Mouse (Mus musculus): ENCODE results near the gene Mis12.

Mis12 gene

DNA sequence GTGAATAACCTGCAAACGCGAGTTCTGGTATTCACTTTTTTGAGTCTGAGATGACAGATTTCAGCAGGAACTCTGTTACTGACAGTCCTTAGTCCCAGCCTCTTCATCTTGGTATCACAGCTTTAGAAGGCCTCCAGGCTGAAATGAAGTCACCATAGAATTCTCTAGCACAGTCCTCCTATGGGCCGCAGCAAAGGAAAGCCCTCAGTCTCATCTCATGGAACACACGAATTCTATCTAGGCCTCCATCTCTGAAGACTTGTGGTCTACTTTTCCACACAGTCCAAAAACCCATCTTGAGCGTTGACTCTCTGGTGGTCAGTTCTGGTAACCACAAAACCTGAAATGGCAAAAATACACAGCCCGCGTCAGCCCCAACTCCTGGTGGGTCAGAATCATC is 12.7 kb downstream of the Mis12 start:
- no peaks in the 10 kb centered on the region for H3K9me3 ChIP-seq (ENCODE audit: low read length)
- H3K27me3 ChIP-seq (ENCODE audit: insufficient read depth, low read length), result peaks cover 34% of the 10 kb centered on the region
- peak overlapping the region; percentile 78 for H3K4me3 ChIP-seq (replicated peaks; ENCODE audit: low read length)
- peaks cover 36% of the 10 kb centered on the region for H3K4me1 ChIP-seq (replicated peaks; ENCODE audit: low read depth, low read length)
- TF ChIP-seq NANOG (IDR thresholded peaks at IDR 0.05; ENCODE audit: borderline replicate concordance, low read length) (no peak), CTCF (conservative IDR thresholded peaks at IDR 0.05; ENCODE audit: low read length) (no peak)
- peaks cover 14% of the 10 kb centered on the region for H3K36me3 ChIP-seq (ENCODE audit: insufficient read depth, low read length)

DNA sequence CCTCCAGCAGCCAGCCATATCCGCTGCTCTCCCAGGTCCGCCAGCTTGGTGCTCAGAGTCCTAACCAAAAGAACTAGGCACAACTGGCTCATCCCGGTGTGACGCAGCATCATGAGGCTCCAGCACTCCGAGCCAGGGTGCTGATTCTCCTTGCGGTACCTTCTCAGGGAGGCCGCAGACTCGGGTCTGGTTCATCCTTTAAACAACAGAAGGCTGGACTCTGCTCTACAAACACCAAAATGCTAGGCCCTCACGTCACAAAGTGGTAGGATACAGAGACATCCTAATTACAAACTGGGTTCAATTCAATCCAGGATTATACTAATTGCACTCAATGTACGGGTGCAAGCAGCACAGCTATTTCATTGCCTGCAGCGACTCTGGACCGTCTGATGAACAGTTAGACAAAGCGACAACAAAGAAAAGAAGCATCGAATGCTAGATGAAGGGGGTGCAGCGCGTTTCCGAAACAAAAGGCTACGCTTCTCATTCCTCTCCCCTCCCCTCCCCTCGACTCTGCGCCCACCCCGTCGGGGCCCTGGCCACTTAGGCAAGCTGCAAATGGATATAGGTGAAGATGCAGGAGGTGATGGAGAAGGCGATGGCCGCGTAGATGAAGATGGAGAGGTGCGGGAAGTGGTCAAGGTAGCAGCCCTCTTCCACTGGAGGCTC is 13.2 kb downstream of the Mis12 start:
- H3K4me1 ChIP-seq (replicated peaks; ENCODE audit: low read depth, low read length), result peaks cover 31% of the 10 kb centered on the region
- no peaks in the 10 kb centered on the region for H3K9me3 ChIP-seq (ENCODE audit: low read length)
- peak overlapping the region; percentile 78 for H3K4me3 ChIP-seq (replicated peaks; ENCODE audit: low read length)
- peaks cover 34% of the 10 kb centered on the region for H3K27me3 ChIP-seq (ENCODE audit: insufficient read depth, low read length)
- no peak for TF ChIP-seq POU5F1 (IDR thresholded peaks at IDR 0.05; ENCODE audit: borderline replicate concordance, low read length)
- TF ChIP-seq CTCF (conservative IDR thresholded peaks at IDR 0.05; ENCODE audit: low read length), result no peak
- H3K36me3 ChIP-seq (ENCODE audit: insufficient read depth, low read length), result peaks cover 9% of the 10 kb centered on the region

DNA sequence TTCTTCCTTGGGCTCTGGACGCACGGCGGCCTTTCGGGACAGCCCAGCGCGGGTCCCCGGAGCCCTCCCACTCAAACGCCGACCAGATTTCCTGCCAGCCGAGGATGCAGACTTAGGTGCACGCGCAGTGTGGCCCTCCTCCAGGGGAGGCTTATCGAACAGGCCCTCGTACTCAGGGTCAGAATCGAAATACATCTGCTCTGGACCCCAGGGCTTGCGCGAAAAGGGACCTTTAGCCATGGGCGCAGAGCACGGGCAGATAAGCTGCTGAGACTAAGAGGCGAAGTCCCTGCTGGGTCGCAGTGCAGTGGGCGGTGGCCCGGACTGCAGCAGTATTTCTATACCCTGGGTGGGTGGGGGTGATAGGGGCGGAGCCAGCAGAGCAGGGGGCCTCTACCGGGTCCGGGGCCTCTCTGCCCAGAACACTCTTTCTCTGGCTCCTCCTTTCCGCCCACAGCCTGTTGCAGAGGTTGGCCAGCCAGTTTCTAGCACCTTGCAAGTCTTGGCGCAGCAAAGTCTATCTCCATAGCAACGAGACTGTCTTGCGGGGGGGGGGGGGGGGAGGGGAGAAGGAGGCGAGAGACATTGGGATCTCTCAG is 13.9 kb downstream of the Mis12 start, which contains the start of gene 6330403K07Rik:
Gene 6330403K07Rik (minus strand): TSS at position 351 of the 599 bp plus-strand sequence.
- peak within 1 kb of the TSS; percentile 78 for H3K4me3 ChIP-seq (replicated peaks; ENCODE audit: low read length)
- no peaks in the 10 kb centered on the region for H3K9me3 ChIP-seq (ENCODE audit: low read length)
- H3K27me3 ChIP-seq (ENCODE audit: insufficient read depth, low read length), result peaks cover 34% of the 10 kb centered on the region
- TF ChIP-seq POU5F1 (IDR thresholded peaks at IDR 0.05; ENCODE audit: borderline replicate concordance, low read length) (no peak), CTCF (conservative IDR thresholded peaks at IDR 0.05; ENCODE audit: low read length) (no peak), NANOG (IDR thresholded peaks at IDR 0.05; ENCODE audit: borderline replicate concordance, low read length) (no peak)
- H3K4me1 ChIP-seq (replicated peaks; ENCODE audit: low read depth, low read length), result peaks cover 25% of the 10 kb centered on the region
- H3K36me3 ChIP-seq (ENCODE audit: insufficient read depth, low read length), result peaks cover 2% of the 10 kb centered on the region

DNA sequence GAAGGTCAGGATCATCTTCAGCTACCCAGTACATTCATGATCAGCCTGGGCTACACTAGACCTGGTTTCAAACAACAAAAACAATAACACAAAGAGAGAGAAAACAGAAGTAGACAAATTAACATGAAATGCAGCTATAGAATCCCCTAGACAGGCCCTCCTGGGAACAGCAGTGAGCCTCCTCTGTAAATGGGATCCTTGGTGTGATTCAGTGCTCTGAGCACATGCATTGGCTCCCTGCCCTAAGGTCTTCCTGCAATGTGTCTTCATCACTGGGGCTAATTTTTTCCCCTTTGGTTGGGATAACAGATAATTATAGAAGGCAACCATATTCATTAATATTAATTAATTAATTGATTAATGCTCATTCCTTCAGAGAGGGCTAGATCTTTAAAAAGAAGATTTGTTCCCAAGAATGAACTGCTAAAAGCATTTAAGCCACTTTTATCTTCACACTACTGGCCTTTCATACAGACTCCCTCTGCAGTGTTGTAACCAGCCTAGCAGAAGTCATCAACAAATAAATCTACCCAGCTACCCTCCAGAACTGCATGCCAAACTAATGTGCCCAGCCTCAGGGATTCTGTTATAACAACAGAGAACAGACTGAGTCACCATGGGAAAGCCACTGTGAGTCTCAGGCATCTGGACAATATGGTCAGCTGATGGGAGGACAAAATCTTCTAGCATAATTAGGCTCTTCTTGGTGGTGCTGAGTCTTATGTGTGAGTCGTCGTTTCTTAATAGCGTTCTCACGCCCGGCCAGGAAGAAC is 20.3 kb downstream of the Mis12 start:
- Histone ChIP-seq H3K27me3 (ENCODE audit: insufficient read depth, low read length) (peaks cover 5% of the 10 kb centered on the region; the same call in 1 of the 2 replicates), H3K9me3 (ENCODE audit: low read length) (peaks cover 11% of the 10 kb centered on the region), H3K36me3 (ENCODE audit: insufficient read depth, low read length) (no peaks in the 10 kb centered on the region), H3K4me3 (replicated peaks; ENCODE audit: low read length) (no peak overlapping the region), H3K4me1 (replicated peaks; ENCODE audit: low read depth, low read length) (no peaks in the 10 kb centered on the region)
- TF ChIP-seq CTCF (conservative IDR thresholded peaks at IDR 0.05; ENCODE audit: low read length) (no peak), NANOG (IDR thresholded peaks at IDR 0.05; ENCODE audit: borderline replicate concordance, low read length) (no peak), POU5F1 (IDR thresholded peaks at IDR 0.05; ENCODE audit: borderline replicate concordance, low read length) (no peak)

DNA sequence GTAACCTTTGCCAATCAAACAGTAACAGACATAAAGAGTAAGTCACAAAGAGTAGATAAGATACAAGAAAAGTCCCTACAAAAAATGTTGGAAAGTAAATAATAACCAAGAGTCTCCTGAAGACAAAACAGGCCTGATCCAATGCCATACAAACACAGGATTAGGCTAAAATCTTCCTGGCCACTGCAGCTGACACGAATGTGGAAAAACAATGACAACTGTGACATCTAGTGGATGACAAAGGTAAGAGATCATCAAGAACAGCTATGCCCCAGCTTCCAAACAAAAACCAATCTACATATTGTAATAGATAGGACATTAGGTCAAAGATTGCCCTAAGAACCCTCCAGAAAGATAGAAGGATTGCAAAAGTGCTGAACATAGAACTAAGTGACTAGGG is 33.1 kb downstream of the Mis12 start:
- peaks cover 6% of the 10 kb centered on the region for H3K9me3 ChIP-seq (ENCODE audit: low read length)
- H3K36me3 ChIP-seq (ENCODE audit: insufficient read depth, low read length), result no peaks in the 10 kb centered on the region
- H3K27me3 ChIP-seq (ENCODE audit: insufficient read depth, low read length), result no peaks in the 10 kb centered on the region
- no peak overlapping the region for H3K4me3 ChIP-seq (replicated peaks; ENCODE audit: low read length)
- H3K4me1 ChIP-seq (replicated peaks; ENCODE audit: low read depth, low read length), result no peaks in the 10 kb centered on the region
- TF ChIP-seq POU5F1 (IDR thresholded peaks at IDR 0.05; ENCODE audit: borderline replicate concordance, low read length), result no peak

DNA sequence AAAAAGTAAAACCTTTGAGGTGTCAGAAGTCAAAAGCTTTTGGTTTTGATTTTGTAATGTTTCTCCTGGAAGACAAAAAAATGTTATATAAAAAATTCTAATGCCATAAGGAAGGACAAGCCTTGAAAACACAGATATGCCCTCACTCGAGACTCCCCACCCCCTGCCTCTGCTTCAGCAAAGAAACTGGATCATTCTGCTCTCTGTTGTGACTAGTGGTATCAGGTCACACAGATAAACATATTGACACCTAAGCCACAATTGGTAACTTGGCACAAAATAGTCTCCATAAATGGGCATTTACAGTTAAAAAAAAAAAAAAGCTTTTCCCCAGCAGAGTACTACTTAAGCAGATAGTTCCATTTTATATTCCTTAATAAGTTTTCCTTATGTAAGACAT is 56.9 kb downstream of the Mis12 start:
- Histone ChIP-seq H3K4me1 (replicated peaks; ENCODE audit: low read depth, low read length) (no peaks in the 10 kb centered on the region), H3K27me3 (ENCODE audit: insufficient read depth, low read length) (no peaks in the 10 kb centered on the region), H3K4me3 (replicated peaks; ENCODE audit: low read length) (no peak overlapping the region), H3K9me3 (ENCODE audit: low read length) (peaks cover 67% of the 10 kb centered on the region), H3K36me3 (ENCODE audit: insufficient read depth, low read length) (no peaks in the 10 kb centered on the region)
- no peak for TF ChIP-seq NANOG (IDR thresholded peaks at IDR 0.05; ENCODE audit: borderline replicate concordance, low read length)
- TF ChIP-seq POU5F1 (IDR thresholded peaks at IDR 0.05; ENCODE audit: borderline replicate concordance, low read length), result no peak
- TF ChIP-seq CTCF (conservative IDR thresholded peaks at IDR 0.05; ENCODE audit: low read length), result no peak

All from E14TG2a.4 (cell line).